Mouse (Mus musculus) kidney, adult 2 months (tissue): ENCODE data around the gene Plekha6.

Source experiments
- CTCF ChIP-seq: fragments of 200-500 bp; conservative IDR thresholded peaks from 2 replicates; pipeline ENCODE4 v1.5.1; 2011; ENCODE audit warnings: low read depth, mild to moderate bottlenecking, control low read depth, low read length, moderate library complexity, mixed read lengths; ENCODE audit not compliant: insufficient read depth, insufficient read length
- POLR2A ChIP-seq: fragments of 200-500 bp; IDR thresholded peaks from one replicate; pipeline ENCODE4 v1.6.1; 2011; ENCODE audit warnings: low read depth, low read length, control low read depth

DNA sequence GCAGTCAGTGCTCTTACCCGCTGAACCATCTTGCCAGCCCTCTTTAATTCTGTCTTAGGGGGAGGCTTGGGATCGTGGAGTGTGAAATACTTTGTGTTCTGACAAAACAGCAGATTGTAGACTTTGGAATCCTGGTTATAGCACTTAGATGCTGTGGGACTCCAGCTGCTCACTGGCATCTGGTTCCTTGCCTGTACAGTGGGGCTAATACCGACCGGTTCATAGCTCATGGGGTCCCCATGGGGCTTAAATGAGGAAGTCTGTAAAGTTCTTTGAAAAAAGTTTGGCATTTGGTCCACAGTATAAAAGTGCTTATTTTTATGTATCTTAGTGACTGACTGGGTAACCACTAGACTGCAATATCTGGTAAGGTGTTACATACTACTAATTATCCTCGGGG, 28.2 kb upstream of the Plekha6 start:
- TF ChIP-seq CTCF (no peak), POLR2A (no peak)
